Mouse (Mus musculus) midbrain, embryonic 12.5 days (tissue): ENCODE data around the gene Pon1. TPM values are rescaled to one million over a fixed set of nuclear protein-coding genes. Genes with fewer than 3 reads are reported as not detected.
"Not testable (repeated sequence)": the region's sequence is repeated elsewhere in the genome, so short reads cannot be mapped to it uniquely, and the experiment has no call there.

Experiments
- ATAC-seq: fragments of 200-750 bp; cut with Nextera tagmentation; 2 replicates; pipeline ENCODE4 v1.8.0; 2017; ENCODE audit warnings: low read depth, moderate TSS enrichment, moderate library complexity; ENCODE audit not compliant: low FRiP score
- H3K27ac ChIP-seq: fragments of 300-500 bp; sonication (generic); replicated peaks from 2 replicates; pipeline ENCODE4 v1.5.1; 2016; ENCODE audit warnings: mild to moderate bottlenecking
- H3K27me3 ChIP-seq: fragments of 300-500 bp; sonication (generic); 2 replicates; pipeline ENCODE4 v1.6.1; 2016; ENCODE audit warnings: mild to moderate bottlenecking
- H3K36me3 ChIP-seq: fragments of 300-500 bp; sonication (generic); 2 replicates; pipeline ENCODE4 v1.6.1; 2016
- H3K4me1 ChIP-seq: fragments of 300-500 bp; sonication (generic); 2 replicates; pipeline ENCODE4 v1.6.1; 2016
- H3K4me2 ChIP-seq: fragments of 300-500 bp; sonication (generic); replicated peaks from 2 replicates; pipeline ENCODE4 v1.6.1; 2016; ENCODE audit warnings: mild to moderate bottlenecking, moderate library complexity
- H3K4me3 ChIP-seq: fragments of 300-500 bp; sonication (generic); 2 replicates; pipeline ENCODE4 v1.5.1; 2016; ENCODE audit warnings: mild to moderate bottlenecking
- H3K9ac ChIP-seq: fragments of 300-500 bp; sonication (generic); replicated peaks from 2 replicates; pipeline ENCODE4 v1.6.1; 2016; ENCODE audit warnings: mild to moderate bottlenecking, moderate library complexity
- H3K9me3 ChIP-seq: fragments of 300-500 bp; sonication (generic); 2 replicates; pipeline ENCODE4 v1.6.1; 2016; ENCODE audit warnings: mild to moderate bottlenecking
- WGBS: fragments of 180-500 bp; shearing (Covaris S2); methylation state at CpG from one replicate; pipeline ENCODE4 v1.1.7; 2016; 5-methylcytosine and 5-hydroxymethylcytosine counted together
- polyA plus RNA-seq: library from polyadenylated mRNA; unstranded; fragments of >200 nt; fragmentation: Nextera tagmentation; extraction: Ambion mirVana; gene quantifications from 2 replicates; pipeline ENCODE4 v1.2.1, GENCODE M21; 2016

Pon1 gene
- polyA plus RNA-seq: 0.20 TPM in 1 of 2 replicates, not detected in the other

DNA sequence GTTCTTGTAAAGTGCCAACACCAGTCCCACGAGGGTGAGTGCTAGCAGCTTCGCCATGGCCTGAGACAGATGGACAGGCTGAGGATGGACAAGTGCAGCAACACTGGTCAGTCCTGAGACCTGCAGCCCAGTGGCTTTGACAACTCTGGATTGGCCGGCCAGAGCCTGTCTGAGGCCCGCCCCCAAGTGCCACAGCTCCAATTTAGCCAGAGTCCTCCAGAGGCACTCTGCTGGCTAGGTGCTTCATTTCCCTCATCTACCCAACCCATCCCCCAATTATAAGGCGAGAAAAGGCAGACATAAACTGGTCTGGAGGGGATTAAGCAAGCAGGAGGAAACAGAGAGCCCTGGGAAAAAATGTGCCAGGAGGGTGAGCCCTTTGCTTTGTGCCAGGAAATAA lies at the start of gene Pon1:
Gene Pon1 (minus strand): TSS at position 254 of the 400 bp plus-strand sequence.
- no peaks in the 10 kb centered on the region for H3K27me3 ChIP-seq
- no peak within 1 kb of the TSS for H3K4me3 ChIP-seq
- no peak within 1 kb of the TSS for H3K9ac ChIP-seq
- no peak within 1 kb of the TSS for H3K27ac ChIP-seq
- 37% methylated on average over 5 of the region's 5 CpGs for WGBS
- no peaks in the 10 kb centered on the region for H3K4me1 ChIP-seq
- no peaks in the 10 kb centered on the region for H3K36me3 ChIP-seq
- 0 out of 2 replicates have a peak, but pooled peaks have one; percentile 34 for ATAC-seq
- no peaks in the 10 kb centered on the region for H3K9me3 ChIP-seq
- H3K4me2 ChIP-seq: no peak within 1 kb of the TSS

DNA sequence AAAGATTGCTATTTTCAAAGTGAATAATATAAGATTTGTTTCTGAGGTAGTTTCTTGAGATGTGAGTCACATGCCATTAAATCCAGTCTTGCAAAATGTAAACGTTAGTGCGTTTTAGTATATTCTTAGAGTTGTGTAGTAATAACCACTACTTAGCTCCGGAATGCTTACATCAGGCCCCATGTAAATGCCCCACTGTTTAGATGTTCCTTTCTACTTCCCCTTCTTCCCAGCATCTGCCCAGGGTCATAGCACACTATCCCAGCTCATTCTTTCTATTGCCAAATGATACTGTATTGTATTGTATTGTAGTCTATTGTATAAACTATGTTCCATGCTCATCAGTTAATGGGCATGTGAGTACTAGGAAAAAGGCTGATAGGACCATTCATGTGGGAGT lies 45.1 kb upstream of the Pon1 start:
- Histone ChIP-seq H3K27ac (no peak overlapping the region), H3K4me2 (no peak overlapping the region)
- WGBS: 91% methylated on average over 3 of the region's 3 CpGs

DNA sequence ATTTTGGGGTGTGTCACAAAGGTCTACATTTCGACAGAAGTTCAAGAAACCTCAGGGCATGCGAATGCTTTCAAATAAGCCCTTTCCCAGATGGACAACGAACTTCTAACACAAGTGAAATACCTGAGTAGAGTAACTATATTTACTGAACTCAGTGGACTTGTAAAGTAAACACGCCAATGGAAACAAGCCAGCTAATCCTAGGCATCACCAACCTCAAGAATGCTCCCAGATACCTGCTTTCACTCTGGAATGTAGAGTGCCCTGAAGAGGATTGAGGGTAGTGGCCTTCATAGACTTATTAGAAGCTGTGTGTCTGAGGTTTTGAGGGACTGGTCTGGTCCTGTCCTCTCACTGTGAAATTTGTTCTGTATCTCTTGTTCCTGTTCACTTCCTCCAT lies 43.8 kb upstream of the Pon1 start:
- Histone ChIP-seq H3K4me3 (no peak overlapping the region), H3K36me3 (no peaks in the 10 kb centered on the region), H3K27ac (no peak overlapping the region), H3K4me2 (no peak overlapping the region), H3K9me3 (no peaks in the 10 kb centered on the region), H3K4me1 (no peaks in the 10 kb centered on the region), H3K27me3 (no peaks in the 10 kb centered on the region), H3K9ac (no peak overlapping the region)
- no peak for ATAC-seq
- WGBS: 85% methylated on average over 4 of the region's 4 CpGs

More for the DNA sequence above, 45.1 kb upstream of the Pon1 start:
- Histone ChIP-seq H3K9ac (no peak overlapping the region), H3K36me3 (no peaks in the 10 kb centered on the region), H3K4me1 (no peaks in the 10 kb centered on the region), H3K9me3 (no peaks in the 10 kb centered on the region), H3K4me3 (no peak overlapping the region), H3K27me3 (no peaks in the 10 kb centered on the region)
- no peak for ATAC-seq

DNA sequence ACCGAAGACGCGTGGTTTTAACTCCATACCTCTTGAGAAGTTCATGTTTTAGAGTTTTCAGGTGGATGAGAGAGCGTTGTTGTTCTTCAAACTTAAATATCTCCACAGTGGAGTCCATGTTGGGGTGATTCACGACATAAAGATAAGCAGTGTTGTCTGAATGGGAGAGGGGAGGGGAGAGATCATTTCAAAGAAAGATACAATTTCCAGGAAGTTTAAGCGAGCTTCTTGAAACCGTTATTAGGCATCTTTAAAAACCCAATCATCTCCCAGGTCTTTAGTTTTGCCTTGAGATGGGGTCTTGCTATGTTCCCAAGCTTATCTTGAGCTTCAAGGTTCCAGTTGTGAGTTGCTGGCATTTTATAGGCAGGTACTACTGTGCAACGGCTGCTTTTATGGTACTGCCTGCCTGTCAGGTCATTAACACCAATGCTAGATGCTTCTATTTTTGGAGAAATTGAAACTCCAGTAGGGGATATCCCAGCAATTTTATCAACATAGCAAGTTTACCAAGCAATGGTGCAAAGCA lies 43.2 kb upstream of the Pon1 start:
- H3K27ac ChIP-seq: no peak overlapping the region
- no peak overlapping the region for H3K9ac ChIP-seq
- H3K4me2 ChIP-seq: no peak overlapping the region
- no peaks in the 10 kb centered on the region for H3K9me3 ChIP-seq
- no peak for ATAC-seq
- H3K36me3 ChIP-seq: no peaks in the 10 kb centered on the region
- H3K27me3 ChIP-seq: no peaks in the 10 kb centered on the region
- H3K4me3 ChIP-seq: no peak overlapping the region
- WGBS: 74% methylated on average over 8 of the region's 8 CpGs
- no peaks in the 10 kb centered on the region for H3K4me1 ChIP-seq

DNA sequence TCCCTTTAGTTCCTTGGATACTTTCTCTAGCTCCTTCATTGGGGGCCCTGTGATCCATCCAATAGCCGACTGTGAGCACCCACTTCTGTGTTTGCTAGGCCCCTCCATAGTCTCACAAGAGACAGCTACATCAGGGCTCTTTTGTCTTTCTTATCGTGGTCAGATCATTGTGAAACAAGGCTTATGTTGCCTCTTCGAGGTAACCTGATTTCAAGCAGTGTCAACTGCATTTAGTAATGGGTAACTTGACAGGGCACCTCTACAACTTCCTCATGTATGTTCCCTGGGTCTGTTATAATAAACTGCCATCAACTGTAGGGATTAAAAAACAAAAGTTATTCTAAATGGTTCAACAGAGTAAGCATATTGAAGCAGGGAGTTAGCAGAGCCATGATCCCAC lies 40.8 kb upstream of the Pon1 start:
- WGBS: 73% methylated on average over 3 of the region's 3 CpGs
- H3K4me1 ChIP-seq: no peaks in the 10 kb centered on the region
- no peak for ATAC-seq
- no peaks in the 10 kb centered on the region for H3K27me3 ChIP-seq
- no peak overlapping the region for H3K4me3 ChIP-seq
- no peak overlapping the region for H3K9ac ChIP-seq
- no peak overlapping the region for H3K27ac ChIP-seq
- no peaks in the 10 kb centered on the region for H3K9me3 ChIP-seq
- no peaks in the 10 kb centered on the region for H3K36me3 ChIP-seq
- H3K4me2 ChIP-seq: no peak overlapping the region

DNA sequence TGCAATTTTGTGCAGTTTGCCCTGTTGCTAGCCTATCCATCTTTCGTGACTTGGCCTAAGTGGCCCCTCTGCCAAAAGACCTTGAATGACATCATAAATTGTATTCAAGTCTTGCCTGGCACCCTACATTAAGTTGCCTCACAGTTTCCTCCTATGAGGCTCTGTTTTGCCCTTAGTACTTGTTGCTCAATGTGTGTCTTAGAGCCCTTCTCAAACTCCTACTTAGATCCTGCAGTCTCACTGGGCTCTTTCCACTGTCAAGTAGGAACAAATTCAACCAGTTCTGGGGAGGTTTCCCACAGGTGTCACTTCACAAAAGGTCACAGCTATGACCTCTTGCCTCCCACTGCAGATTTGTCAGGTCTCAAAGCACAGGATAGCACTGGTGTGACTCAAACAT lies 40.1 kb upstream of the Pon1 start:
- no peak for ATAC-seq
- H3K36me3 ChIP-seq: no peaks in the 10 kb centered on the region
- no peaks in the 10 kb centered on the region for H3K4me1 ChIP-seq
- 97% methylated on average over 1 of the region's 1 CpGs for WGBS
- H3K4me2 ChIP-seq: no peak overlapping the region
- no peak overlapping the region for H3K9ac ChIP-seq
- H3K27ac ChIP-seq: no peak overlapping the region
- no peak overlapping the region for H3K4me3 ChIP-seq
- no peaks in the 10 kb centered on the region for H3K9me3 ChIP-seq
- no peaks in the 10 kb centered on the region for H3K27me3 ChIP-seq

DNA sequence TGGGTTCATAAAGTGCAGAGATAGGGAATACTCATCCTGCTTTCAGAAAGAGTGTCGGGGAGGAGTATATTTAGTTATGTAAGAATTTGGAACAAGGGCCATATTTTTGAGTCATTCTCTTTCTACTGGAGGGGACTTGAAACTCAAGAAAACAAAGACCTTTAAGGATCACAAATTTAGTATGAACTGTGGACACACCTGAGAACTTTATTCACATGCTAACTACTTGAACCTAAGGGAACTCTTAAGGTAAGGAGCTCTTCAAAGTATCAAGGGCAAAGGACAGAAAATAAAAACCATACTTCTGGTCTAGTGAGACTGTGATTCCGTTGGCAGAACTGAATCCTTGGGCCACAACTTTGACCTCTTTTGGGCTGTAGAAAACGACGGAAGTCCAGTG lies 38.3 kb upstream of the Pon1 start:
- ATAC-seq: no peak

DNA sequence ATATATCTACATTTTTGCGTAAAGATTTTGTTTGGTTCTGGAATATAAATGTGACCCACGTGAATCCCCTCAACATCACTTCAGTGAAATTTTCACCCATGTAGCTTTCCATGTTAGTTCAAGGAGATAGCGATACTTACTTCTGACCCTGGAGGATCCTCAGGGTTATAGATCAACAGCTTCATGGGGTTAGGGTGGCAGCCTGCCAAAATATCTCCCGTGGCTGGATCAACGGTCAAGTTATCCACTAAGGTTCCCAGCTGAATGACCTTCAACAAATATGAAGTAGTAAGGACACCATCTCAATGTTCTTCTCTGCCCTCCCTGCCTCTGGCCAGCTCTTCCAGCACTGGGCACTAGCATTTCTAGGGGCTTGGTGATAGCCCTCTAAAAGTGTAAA lies 36.5 kb upstream of the Pon1 start:
- Histone ChIP-seq H3K4me3 (no peak overlapping the region), H3K9me3 (no peaks in the 10 kb centered on the region), H3K4me2 (no peak overlapping the region), H3K27me3 (no peaks in the 10 kb centered on the region), H3K27ac (no peak overlapping the region), H3K9ac (no peak overlapping the region), H3K36me3 (no peaks in the 10 kb centered on the region), H3K4me1 (no peaks in the 10 kb centered on the region)
- ATAC-seq: no peak
- WGBS: 88% methylated on average over 5 of the region's 5 CpGs

More for the DNA sequence above, 38.3 kb upstream of the Pon1 start:
- Histone ChIP-seq H3K4me3 (no peak overlapping the region), H3K4me2 (no peak overlapping the region), H3K9me3 (no peaks in the 10 kb centered on the region), H3K27ac (no peak overlapping the region), H3K36me3 (no peaks in the 10 kb centered on the region), H3K4me1 (no peaks in the 10 kb centered on the region), H3K9ac (no peak overlapping the region), H3K27me3 (no peaks in the 10 kb centered on the region)
- 91% methylated on average over 4 of the region's 4 CpGs for WGBS

DNA sequence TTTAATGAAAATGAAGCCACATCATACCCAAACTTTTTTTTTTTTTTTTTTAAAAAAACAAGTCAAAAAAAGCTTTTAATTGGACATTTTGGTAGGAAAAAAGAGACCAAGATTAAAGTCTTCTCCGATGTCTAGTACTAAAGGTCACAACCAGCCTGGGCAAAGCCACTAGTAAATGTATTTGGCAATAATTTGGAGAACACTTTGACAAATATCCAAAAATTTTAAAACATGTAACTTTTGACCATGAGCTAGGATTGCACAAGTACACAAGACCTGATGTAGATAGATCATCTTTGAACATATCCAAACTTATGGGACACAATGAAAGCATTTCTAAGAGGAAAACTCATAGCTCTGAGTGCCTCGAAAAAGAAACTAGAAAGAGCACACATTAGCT lies 29.8 kb upstream of the Pon1 start:
- H3K27ac ChIP-seq, H3K9me3 ChIP-seq, H3K9ac ChIP-seq, H3K27me3 ChIP-seq, H3K36me3 ChIP-seq, H3K4me1 ChIP-seq, H3K4me2 ChIP-seq, H3K4me3 ChIP-seq, ATAC-seq: not testable (repeated sequence)
- 87% methylated on average over 2 of the region's 2 CpGs for WGBS

DNA sequence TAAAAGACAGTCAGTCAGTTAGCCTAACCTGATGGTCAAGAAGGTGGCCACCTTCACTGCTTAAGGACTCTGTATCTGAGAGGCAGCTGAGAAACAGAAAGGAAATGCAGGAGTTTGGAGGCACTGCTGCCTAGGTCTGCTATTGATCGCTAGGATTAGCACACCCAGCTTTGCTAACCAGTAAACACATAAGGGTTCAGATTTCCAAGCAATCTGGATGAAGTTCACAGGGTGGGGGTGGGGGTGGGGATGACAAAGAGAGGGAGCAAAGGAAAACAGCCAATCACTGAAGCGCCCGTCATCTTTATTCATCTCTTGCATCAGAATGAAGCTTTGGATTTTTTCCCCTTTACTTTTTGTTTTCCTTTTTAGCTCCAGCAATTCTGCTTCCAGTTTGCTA lies 28.3 kb upstream of the Pon1 start:
- no peak for ATAC-seq
- H3K36me3 ChIP-seq: no peaks in the 10 kb centered on the region
- no peak overlapping the region for H3K4me2 ChIP-seq
- H3K4me1 ChIP-seq: no peaks in the 10 kb centered on the region
- no peaks in the 10 kb centered on the region for H3K27me3 ChIP-seq
- H3K9me3 ChIP-seq: no peaks in the 10 kb centered on the region
- WGBS: 66% methylated on average over 3 of the region's 3 CpGs
- no peak overlapping the region for H3K4me3 ChIP-seq
- H3K9ac ChIP-seq: no peak overlapping the region
- no peak overlapping the region for H3K27ac ChIP-seq

DNA sequence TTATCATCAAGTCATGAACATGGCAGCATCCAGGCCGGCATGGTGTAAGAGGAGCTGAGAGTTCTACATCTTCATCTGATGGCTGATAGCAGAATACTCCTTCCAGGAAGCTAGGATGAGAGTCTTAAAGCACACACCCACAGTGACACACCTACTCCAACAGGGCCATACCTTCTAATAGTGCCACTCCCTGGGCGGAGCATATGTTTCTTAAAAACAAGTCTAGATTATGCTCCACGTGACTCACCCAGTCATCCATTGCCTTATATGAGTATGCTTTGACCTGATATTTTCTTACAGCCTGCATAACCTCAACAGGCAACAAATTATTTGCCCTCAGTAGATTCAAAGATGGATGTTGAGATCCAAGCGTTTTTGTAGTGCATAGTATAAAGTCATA lies 24.4 kb upstream of the Pon1 start:
- H3K4me3 ChIP-seq: no peak overlapping the region
- no peaks in the 10 kb centered on the region for H3K4me1 ChIP-seq
- H3K9ac ChIP-seq: no peak overlapping the region
- no peak overlapping the region for H3K4me2 ChIP-seq
- no peaks in the 10 kb centered on the region for H3K27me3 ChIP-seq
- no peak for ATAC-seq
- H3K36me3 ChIP-seq: no peaks in the 10 kb centered on the region
- no peak overlapping the region for H3K27ac ChIP-seq
- 92% methylated on average over 4 of the region's 4 CpGs for WGBS
- no peaks in the 10 kb centered on the region for H3K9me3 ChIP-seq

DNA sequence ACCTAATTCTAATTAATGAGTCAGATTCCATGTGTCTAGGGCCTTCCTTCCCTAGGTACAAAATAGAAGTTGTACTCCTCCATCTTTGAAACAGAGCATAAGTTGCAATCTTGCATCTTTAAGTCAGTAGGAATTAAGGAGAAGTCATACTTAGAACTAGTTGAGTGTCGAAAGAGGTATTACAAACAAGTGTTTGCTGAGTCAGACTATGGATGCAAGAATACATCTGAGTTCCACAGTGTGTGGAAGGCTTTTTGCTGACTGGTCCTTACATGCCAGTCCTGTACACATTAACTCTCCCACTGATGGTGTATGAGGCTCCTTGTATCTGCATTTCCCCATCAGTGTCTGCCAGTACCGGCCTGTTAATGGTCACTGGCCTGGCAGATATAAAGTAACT lies 14.1 kb upstream of the Pon1 start:
- H3K27me3 ChIP-seq: no peaks in the 10 kb centered on the region

DNA sequence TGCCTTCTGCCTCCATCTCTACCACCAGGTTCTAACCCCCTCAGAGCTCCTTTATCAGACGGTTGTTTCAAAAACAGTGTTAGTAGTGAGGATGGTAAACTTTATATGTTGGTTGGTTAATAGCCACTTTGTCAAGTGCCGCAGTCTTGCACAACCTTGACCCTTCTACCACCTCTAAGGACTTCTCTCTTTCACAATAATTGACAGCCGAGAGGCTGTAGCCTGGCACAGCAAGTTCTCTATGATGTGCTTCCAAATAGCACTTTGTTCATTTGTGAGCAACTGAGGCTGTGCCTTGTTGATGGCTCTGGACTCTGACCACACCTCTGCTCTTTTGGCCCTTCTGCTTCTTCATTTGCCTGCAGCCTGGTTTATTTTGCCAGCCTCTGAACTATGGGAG lies 6.2 kb upstream of the Pon1 start:
- no peak for ATAC-seq
- 83% methylated on average over 3 of the region's 3 CpGs for WGBS
- no peaks in the 10 kb centered on the region for H3K9me3 ChIP-seq
- H3K36me3 ChIP-seq: no peaks in the 10 kb centered on the region
- no peak overlapping the region for H3K4me3 ChIP-seq
- H3K9ac ChIP-seq: no peak overlapping the region
- no peaks in the 10 kb centered on the region for H3K27me3 ChIP-seq
- no peak overlapping the region for H3K27ac ChIP-seq
- no peaks in the 10 kb centered on the region for H3K4me1 ChIP-seq
- H3K4me2 ChIP-seq: no peak overlapping the region

More for the DNA sequence above, 14.1 kb upstream of the Pon1 start:
- Histone ChIP-seq H3K36me3 (no peaks in the 10 kb centered on the region), H3K4me3 (no peak overlapping the region), H3K9ac (no peak overlapping the region), H3K9me3 (0 out of 2 replicates have a peak, but pooled peaks cover 2% of the 10 kb centered on the region), H3K4me2 (no peak overlapping the region), H3K4me1 (no peaks in the 10 kb centered on the region), H3K27ac (no peak overlapping the region)
- ATAC-seq: no peak
- 87% methylated on average over 2 of the region's 2 CpGs for WGBS
